Mouse (Mus musculus) limb, embryonic 11.5 days (tissue): Measurements from ENCODE around the gene March4. TPM values are rescaled to one million over a fixed set of nuclear protein-coding genes. Genes with fewer than 3 reads are reported as not detected.

ENCODE experiments used
- ATAC-seq: fragments of 200-750 bp; cut with Nextera tagmentation; 2 replicates; pipeline ENCODE4 v1.8.0; 2017; ENCODE audit warnings: low read depth; ENCODE audit not compliant: insufficient number of reproducible peaks, low FRiP score, low TSS enrichment
- DNase-seq: peaks from one replicate; pipeline ENCODE4 v3.0.0-alpha.2; 2015; ENCODE audit warnings: low spot score
- H3K27ac ChIP-seq: fragments of 300-500 bp; sonication (generic); replicated peaks from 2 replicates; pipeline ENCODE4 v1.5.1; 2014; ENCODE audit warnings: low read depth, mild to moderate bottlenecking, low read length
- H3K27me3 ChIP-seq: fragments of 300-500 bp; sonication (generic); 2 replicates; pipeline ENCODE4 v1.6.1; 2014; ENCODE audit warnings: mild to moderate bottlenecking, low read length, mixed read lengths; ENCODE audit not compliant: control insufficient read depth, insufficient read depth
- H3K36me3 ChIP-seq: fragments of 300-500 bp; sonication (generic); 2 replicates; pipeline ENCODE4 v1.6.1; 2014; ENCODE audit warnings: mild to moderate bottlenecking, low read length, moderate library complexity, mixed read lengths; ENCODE audit not compliant: control insufficient read depth, insufficient read depth
- H3K4me1 ChIP-seq: fragments of 300-500 bp; sonication (generic); 2 replicates; pipeline ENCODE4 v1.6.1; 2014; ENCODE audit warnings: low read length, mixed read lengths; ENCODE audit not compliant: control insufficient read depth, insufficient read depth
- H3K4me2 ChIP-seq: fragments of 300-500 bp; sonication (generic); 2 replicates; pipeline ENCODE4 v1.6.1; 2014; ENCODE audit warnings: low read depth, mild to moderate bottlenecking, moderate library complexity; ENCODE audit not compliant: severe bottlenecking
- H3K4me3 ChIP-seq: fragments of 300-500 bp; sonication (generic); 2 replicates; pipeline ENCODE4 v1.5.1; 2014; ENCODE audit warnings: low read depth, low read length
- H3K9ac ChIP-seq: fragments of 300-500 bp; sonication (generic); 2 replicates; pipeline ENCODE4 v1.6.1; 2014; ENCODE audit warnings: mild to moderate bottlenecking, low read length
- H3K9me3 ChIP-seq: fragments of 300-500 bp; sonication (generic); 2 replicates; pipeline ENCODE4 v1.6.1; 2016; ENCODE audit warnings: low read length; ENCODE audit not compliant: control insufficient read depth
- WGBS: fragments of 180-500 bp; shearing (Covaris S2); extraction: QIAGEN DNeasy Blood & Tissue Kit; methylation state at CpG from one replicate; pipeline ENCODE4 v1.1.7; 2014; 5-methylcytosine and 5-hydroxymethylcytosine counted together
- polyA plus RNA-seq: library from polyadenylated mRNA; unstranded; fragments of >200 nt; fragmentation: Nextera tagmentation; extraction: Ambion mirVana; gene quantifications from 2 replicates; pipeline ENCODE4 v1.2.1, GENCODE M21; 2014

Gene March4
- polyA plus RNA-seq: not detected in 2 replicates

- peaks cover 31% of the 10 kb centered on the region for H3K27me3 ChIP-seq
- ATAC-seq (peak; percentile 72; the same call in 1 of the 2 replicates), DNase-seq (peak; percentile 91)
- no peaks in the 10 kb centered on the region for H3K9me3 ChIP-seq
- no peak within 1 kb of the TSS for H3K9ac ChIP-seq
- peak within 1 kb of the TSS; percentile 12; the same call in 1 of the 2 replicates for H3K4me3 ChIP-seq
- peak within 1 kb of the TSS; percentile 39 for H3K4me2 ChIP-seq
- H3K4me1 ChIP-seq: 0 out of 2 replicates have a peak, but pooled peaks cover 5% of the 10 kb centered on the region
- no peaks in the 10 kb centered on the region for H3K36me3 ChIP-seq
- no peak within 1 kb of the TSS for H3K27ac ChIP-seq
- WGBS: 2% methylated on average over 41 of the region's 41 CpGs
Measured at GRCm38 (mm10) chr1:72536611-72537351, at the start of gene March4. March4 (minus strand) TSS chr1:72536930.

GRCm38 (mm10) chr1:72585971-72586875 is 49.5 kb upstream of the March4 start:
- Histone ChIP-seq H3K9me3 (no peaks in the 10 kb centered on the region), H3K4me1 (no peaks in the 10 kb centered on the region), H3K27me3 (no peaks in the 10 kb centered on the region), H3K9ac (no peak overlapping the region), H3K4me3 (no peak overlapping the region), H3K27ac (no peak overlapping the region), H3K36me3 (peaks cover 4% of the 10 kb centered on the region; the same call in 1 of the 2 replicates), H3K4me2 (no peak overlapping the region)
- DNase-seq (no peak), ATAC-seq (no peak)
- WGBS: 94% methylated on average over 17 of the region's 17 CpGs

DNA sequence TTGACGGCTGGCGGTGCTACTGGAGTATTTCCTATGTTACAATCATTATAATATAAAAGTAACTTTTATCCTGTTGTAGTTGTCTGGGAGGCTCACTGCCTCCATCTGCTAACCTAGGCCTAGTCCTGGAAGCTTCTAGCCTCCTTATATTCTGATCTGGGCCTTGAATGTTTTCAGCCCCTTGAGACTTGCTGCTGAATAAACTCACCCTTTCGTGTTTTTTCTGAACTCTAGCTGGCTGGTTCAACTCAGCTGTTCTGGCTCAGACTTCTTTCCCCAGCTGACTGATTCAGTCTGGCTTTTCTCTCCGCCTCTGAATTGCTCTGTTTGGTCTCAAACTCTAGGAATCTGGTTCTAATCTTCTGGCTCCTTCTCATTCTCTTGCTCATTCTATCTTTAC is 47.2 kb upstream of the March4 start:
- no peak for ATAC-seq
- Histone ChIP-seq H3K9ac (peak overlapping the region; percentile 68), H3K27me3 (no peaks in the 10 kb centered on the region), H3K4me2 (peak overlapping the region; percentile 57), H3K4me1 (no peaks in the 10 kb centered on the region), H3K4me3 (peak overlapping the region; percentile 60), H3K9me3 (no peaks in the 10 kb centered on the region), H3K36me3 (peaks cover 4% of the 10 kb centered on the region; the same call in 1 of the 2 replicates), H3K27ac (no peak overlapping the region)
- WGBS: 82% methylated on average over 4 of the region's 4 CpGs
- no peak for DNase-seq

DNA sequence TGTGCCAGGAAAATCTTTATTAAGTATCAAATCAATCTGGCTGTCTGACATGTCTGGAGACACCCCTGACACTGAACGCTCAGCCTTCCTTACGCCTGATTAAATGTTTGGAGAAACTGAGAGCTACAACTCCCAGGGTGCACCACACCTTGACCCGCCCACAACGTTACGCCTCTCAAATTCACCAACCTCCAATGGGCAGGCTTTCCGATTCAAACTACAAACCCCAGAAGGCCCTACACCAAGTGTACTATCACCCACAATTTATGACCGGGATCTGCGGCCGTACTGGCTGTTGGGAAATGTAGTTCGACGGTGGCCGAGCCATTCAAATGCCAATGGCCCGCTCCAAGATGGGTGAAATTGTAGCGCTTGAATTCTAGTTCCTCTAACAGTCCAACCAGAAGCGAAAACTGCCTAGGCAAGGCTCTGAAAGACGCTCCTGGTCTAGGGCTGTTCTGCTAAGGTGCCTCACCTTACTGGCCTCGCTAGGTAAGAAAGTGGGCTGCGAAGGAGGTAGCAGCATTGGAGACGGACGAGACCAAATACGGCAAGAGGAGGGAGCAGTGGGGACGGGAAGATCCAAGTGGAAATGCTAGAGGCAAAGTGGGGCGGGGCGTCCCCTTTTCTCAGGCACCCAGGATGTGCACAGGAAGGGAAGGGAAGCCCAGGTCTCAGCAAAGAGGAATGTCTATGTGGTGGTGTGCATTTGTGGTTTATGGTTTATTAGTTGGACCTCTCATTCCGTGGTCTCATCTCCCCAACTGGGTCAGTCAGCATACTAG is 46.4 kb upstream of the March4 start, which contains the start of gene Smarcal1:
Gene Smarcal1 (plus strand): TSS at position 305 of the 785 bp plus-strand sequence.
- Histone ChIP-seq H3K4me2 (peak within 1 kb of the TSS; percentile 57), H3K36me3 (peaks cover 4% of the 10 kb centered on the region; the same call in 1 of the 2 replicates), H3K27me3 (no peaks in the 10 kb centered on the region), H3K9ac (peak within 1 kb of the TSS; percentile 68), H3K4me3 (peak within 1 kb of the TSS; percentile 60), H3K27ac (no peak within 1 kb of the TSS), H3K9me3 (no peaks in the 10 kb centered on the region), H3K4me1 (no peaks in the 10 kb centered on the region)
- DNase-seq (peak; percentile 95), ATAC-seq (peak; percentile 99)
- under 1% methylated on average over 25 of the region's 25 CpGs for WGBS

DNA sequence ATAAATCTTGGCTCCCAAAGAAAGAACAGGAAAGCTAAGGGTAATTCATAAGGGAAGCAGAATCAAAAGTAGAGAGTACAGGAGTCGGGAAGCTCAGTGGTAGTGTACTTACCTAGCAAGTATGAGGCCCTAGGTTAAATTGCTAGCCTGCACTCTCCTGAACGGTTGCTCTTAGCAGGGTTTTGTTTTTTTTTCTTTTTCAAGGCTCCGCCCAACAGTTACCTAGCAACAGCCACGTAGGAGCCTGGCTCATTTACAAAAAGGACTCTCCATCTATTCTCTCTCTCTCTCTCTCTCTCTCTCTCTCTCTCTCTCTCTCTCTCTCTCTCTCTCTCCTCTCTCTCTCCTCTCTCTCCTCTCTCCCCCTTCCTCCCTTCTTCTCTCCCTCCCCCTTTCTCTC is 42.1 kb upstream of the March4 start:
- DNase-seq: no peak
- H3K36me3 ChIP-seq: no peaks in the 10 kb centered on the region
- H3K9me3 ChIP-seq: no peaks in the 10 kb centered on the region
- H3K4me1 ChIP-seq: 0 out of 2 replicates have a peak, but pooled peaks cover 8% of the 10 kb centered on the region
- no peaks in the 10 kb centered on the region; the same call in 1 of the 2 replicates for H3K27me3 ChIP-seq
- 25% methylated on average over 4 of the region's 4 CpGs for WGBS
- H3K4me3 ChIP-seq: no peak overlapping the region
- H3K27ac ChIP-seq: no peak overlapping the region
- no peak for ATAC-seq
- H3K9ac ChIP-seq: no peak overlapping the region
- no peak overlapping the region for H3K4me2 ChIP-seq

- Histone ChIP-seq H3K27me3 (no peaks in the 10 kb centered on the region; the same call in 1 of the 2 replicates), H3K36me3 (no peaks in the 10 kb centered on the region), H3K4me3 (no peak overlapping the region), H3K9ac (no peak overlapping the region), H3K4me2 (no peak overlapping the region), H3K4me1 (0 out of 2 replicates have a peak, but pooled peaks cover 8% of the 10 kb centered on the region), H3K9me3 (no peaks in the 10 kb centered on the region), H3K27ac (no peak overlapping the region)
- WGBS: 42% methylated on average over 15 of the region's 15 CpGs
- DNase-seq (no peak), ATAC-seq (no peak)
Measured at GRCm38 (mm10) chr1:72578351-72578750, 41.6 kb upstream of the March4 start.

DNA sequence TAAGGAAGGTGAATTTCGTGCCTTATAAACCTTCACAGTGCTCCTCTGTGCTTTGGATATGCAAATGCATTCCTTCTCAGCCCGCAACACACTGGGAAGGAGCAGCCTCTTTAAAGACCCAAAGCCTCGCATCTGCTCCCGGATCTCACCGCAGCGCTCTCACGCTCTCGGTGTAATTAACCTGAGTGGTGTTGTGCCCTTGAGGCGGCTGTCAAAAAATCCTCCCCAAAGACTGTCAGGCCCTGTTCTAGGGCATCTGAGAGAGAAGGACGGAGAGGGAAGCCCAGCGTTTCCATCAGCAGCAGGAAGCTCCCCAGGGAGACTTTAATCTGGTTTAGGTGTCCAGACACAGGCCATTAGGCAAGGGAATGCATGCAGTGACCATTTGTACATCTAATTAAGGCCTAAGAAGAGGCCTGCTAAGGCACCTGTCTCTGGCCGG is 40.8 kb upstream of the March4 start:
- H3K27ac ChIP-seq: no peak overlapping the region
- ATAC-seq: no peak

More for the DNA sequence above, 40.8 kb upstream of the March4 start:
- 0 out of 2 replicates have a peak, but pooled peaks cover 8% of the 10 kb centered on the region for H3K4me1 ChIP-seq
- H3K27me3 ChIP-seq: no peaks in the 10 kb centered on the region; the same call in 1 of the 2 replicates
- H3K4me2 ChIP-seq: peak overlapping the region; percentile 3
- 3% methylated on average over 12 of the region's 12 CpGs for WGBS
- no peak overlapping the region for H3K4me3 ChIP-seq
- no peak overlapping the region; the same call in 1 of the 2 replicates for H3K9ac ChIP-seq
- no peaks in the 10 kb centered on the region for H3K36me3 ChIP-seq
- peak; percentile 52 for DNase-seq
- H3K9me3 ChIP-seq: no peaks in the 10 kb centered on the region
